Mouse (Mus musculus) embryonic fibroblast, embryonic 13.5 days (primary cell): Measurements from ENCODE around the gene Smim24. TPM values are rescaled to one million over a fixed set of nuclear protein-coding genes. Genes with fewer than 3 reads are reported as not detected.
A peak's percentile ranks its signal among the peaks of the same experiment; 100 is the strongest.

Experiments used
- H3K27ac ChIP-seq: 2 replicates; pipeline ENCODE4 v1.5.1; 2012; ENCODE audit warnings: low read length, control low read depth, inconsistent platforms; ENCODE audit not compliant: insufficient read depth
- H3K4me1 ChIP-seq: 2 replicates; pipeline ENCODE4 v1.6.1; 2011; ENCODE audit warnings: low read length; ENCODE audit not compliant: control insufficient read depth, insufficient read depth
- H3K4me3 ChIP-seq: 2 replicates; pipeline ENCODE4 v1.5.1; 2011; ENCODE audit warnings: mild to moderate bottlenecking, control low read depth, low read length; ENCODE audit not compliant: insufficient read depth
- CTCF ChIP-seq: IDR thresholded peaks from 2 replicates; pipeline ENCODE4 v1.5.1; 2011; ENCODE audit warnings: mild to moderate bottlenecking, control low read depth, low read length, moderate library complexity, borderline replicate concordance; ENCODE audit not compliant: insufficient read depth
- POLR2A ChIP-seq: IDR thresholded peaks from 2 replicates; pipeline ENCODE4 v1.6.1; 2011; ENCODE audit warnings: low read depth, mild to moderate bottlenecking, control low read depth, low read length, moderate library complexity
- polyA plus RNA-seq: library from polyadenylated mRNA; stranded (reverse); fragments of >200 nt; gene quantifications from 2 replicates; pipeline ENCODE4 v1.2.4, GENCODE M21; 2011; ENCODE audit warnings: low read depth; ENCODE audit not compliant: missing spikeins, insufficient read length

Gene Smim24
- polyA plus RNA-seq, 1 experiment = 0.58 TPM

- Histone ChIP-seq H3K27ac (no peak overlapping the region), H3K4me1 (0 out of 2 replicates have a peak, but pooled peaks cover 2% of the 10 kb centered on the region), H3K4me3 (no peak overlapping the region)
- no peak for TF ChIP-seq POLR2A
- no peak for TF ChIP-seq CTCF
Observed at GRCm38 (mm10) chr10:81355533-81355932, 37.3 kb upstream of the Smim24 start.

- Histone ChIP-seq H3K4me3 (no peak overlapping the region), H3K27ac (no peak overlapping the region), H3K4me1 (0 out of 2 replicates have a peak, but pooled peaks cover 2% of the 10 kb centered on the region)
- TF ChIP-seq POLR2A (no peak), CTCF (no peak)
Observed at GRCm38 (mm10) chr10:81356352-81356990, 36.4 kb upstream of the Smim24 start.

GRCm38 (mm10) chr10:81356991-81357844 is 35.6 kb upstream of the Smim24 start, which contains the start of gene Mfsd12:
Mfsd12 (plus strand) TSS chr10:81357491.
- TF ChIP-seq CTCF = no peak
- peak; percentile 61 for TF ChIP-seq POLR2A
- peak within 1 kb of the TSS; percentile 67 for H3K4me3 ChIP-seq
- 0 out of 2 replicates have a peak, but pooled peaks cover 2% of the 10 kb centered on the region for H3K4me1 ChIP-seq
- no peak within 1 kb of the TSS for H3K27ac ChIP-seq

GRCm38 (mm10) chr10:81358209-81358608 is 34.6 kb upstream of the Smim24 start:
- Histone ChIP-seq H3K4me3 (peak overlapping the region; percentile 67), H3K4me1 (0 out of 2 replicates have a peak, but pooled peaks cover 2% of the 10 kb centered on the region), H3K27ac (no peak overlapping the region)
- no peak for TF ChIP-seq POLR2A
- no peak for TF ChIP-seq CTCF

GRCm38 (mm10) chr10:81358841-81359240 is 34.0 kb upstream of the Smim24 start:
- Histone ChIP-seq H3K27ac (no peak overlapping the region), H3K4me3 (no peak overlapping the region), H3K4me1 (0 out of 2 replicates have a peak, but pooled peaks cover 2% of the 10 kb centered on the region)
- no peak for TF ChIP-seq CTCF
- no peak for TF ChIP-seq POLR2A

- 0 out of 2 replicates have a peak, but pooled peaks cover 2% of the 10 kb centered on the region for H3K4me1 ChIP-seq
- TF ChIP-seq POLR2A (no peak), CTCF (no peak)
- H3K27ac ChIP-seq = no peak overlapping the region
Observed at GRCm38 (mm10) chr10:81360721-81361120, 32.1 kb upstream of the Smim24 start.

GRCm38 (mm10) chr10:81362336-81362949 is 30.4 kb upstream of the Smim24 start:
- no peak for TF ChIP-seq CTCF
- TF ChIP-seq POLR2A = no peak
- no peaks in the 10 kb centered on the region for H3K4me1 ChIP-seq
- H3K27ac ChIP-seq = no peak overlapping the region
- no peak overlapping the region for H3K4me3 ChIP-seq

More at GRCm38 (mm10) chr10:81360721-81361120, 32.1 kb upstream of the Smim24 start:
- H3K4me3 ChIP-seq = no peak overlapping the region

GRCm38 (mm10) chr10:81363436-81364346 is 29.2 kb upstream of the Smim24 start:
- no peak overlapping the region for H3K27ac ChIP-seq
- TF ChIP-seq CTCF = no peak
- no peaks in the 10 kb centered on the region for H3K4me1 ChIP-seq
- no peak overlapping the region for H3K4me3 ChIP-seq

GRCm38 (mm10) chr10:81364666-81365065 is 28.2 kb upstream of the Smim24 start:
- H3K4me3 ChIP-seq = no peak overlapping the region
- no peaks in the 10 kb centered on the region for H3K4me1 ChIP-seq
- H3K27ac ChIP-seq = no peak overlapping the region
- TF ChIP-seq POLR2A = no peak
- TF ChIP-seq CTCF = no peak
